Mouse (Mus musculus): ENCODE measurements around the gene Appl1.
A peak's percentile ranks its signal among the peaks of the same experiment; 100 is the strongest.

Appl1 gene

DNA sequence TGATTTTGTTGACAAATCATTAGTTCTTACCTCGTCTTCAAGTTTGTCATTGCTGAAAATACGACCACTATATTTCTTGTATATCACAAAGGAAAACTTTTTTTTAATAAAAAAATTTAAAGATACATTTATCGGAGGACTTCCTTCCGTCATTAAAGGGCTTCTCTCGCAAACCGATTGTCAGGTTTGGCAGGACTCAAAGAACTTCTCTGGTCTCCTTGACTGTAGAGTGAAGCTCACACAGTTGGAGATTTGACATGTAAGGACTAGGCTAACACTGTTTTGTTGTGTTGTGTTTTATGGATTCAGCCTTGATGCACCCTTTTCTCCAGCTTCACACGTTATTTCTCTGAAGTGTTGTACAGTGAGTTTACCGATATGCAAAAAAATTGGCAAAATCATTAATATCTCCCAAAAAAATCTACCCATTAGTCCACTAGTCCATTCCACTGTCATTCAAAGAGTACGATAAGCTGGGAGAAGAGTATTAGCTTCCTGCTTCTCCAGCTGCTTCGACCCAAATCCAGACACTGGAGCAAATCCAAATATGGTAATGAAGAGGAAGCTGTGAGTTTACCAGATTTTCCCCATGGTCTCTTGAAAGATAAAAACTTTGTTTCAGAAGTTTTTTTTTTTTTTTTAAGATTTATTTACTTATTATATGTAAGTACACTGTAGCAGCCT is at the start of gene Appl1:
Appl1 (minus strand) TSS at position 127 of the 684 bp plus-strand sequence.
- DNase-seq (ENCODE audit: low spot score in 2 of 2) = peak in 1 of 2 experiments; percentile 40

GRCm38 (mm10) chr14:27019850-27020249 is 48.8 kb upstream of the Appl1 start:
- DNase-seq (ENCODE audit: low spot score in 2 of 2) = no peak

GRCm38 (mm10) chr14:27017936-27018335 is 46.9 kb upstream of the Appl1 start:
- no peak for DNase-seq (ENCODE audit: low spot score in 2 of 2)

DNA sequence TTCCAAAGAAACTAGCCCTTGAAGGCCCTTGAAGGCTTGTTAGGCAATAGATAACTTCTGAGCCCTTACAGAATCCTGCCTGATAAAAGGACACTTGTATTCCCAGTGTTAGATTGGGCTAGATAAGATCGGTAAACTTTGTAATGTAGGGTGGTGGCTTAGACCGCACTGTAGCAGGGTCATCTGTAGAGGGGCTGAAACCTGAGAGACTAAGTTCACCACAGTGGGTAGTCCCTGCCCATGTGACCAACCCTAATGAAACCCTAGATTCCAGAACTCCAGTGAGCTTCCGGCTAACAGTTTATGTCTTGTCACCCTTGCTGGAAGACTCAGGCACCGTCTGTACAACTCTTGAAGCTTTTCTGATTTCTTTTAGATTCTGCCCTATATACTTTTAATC is 42.6 kb upstream of the Appl1 start:
- no peak for DNase-seq (ENCODE audit: low spot score in 2 of 2)

DNA sequence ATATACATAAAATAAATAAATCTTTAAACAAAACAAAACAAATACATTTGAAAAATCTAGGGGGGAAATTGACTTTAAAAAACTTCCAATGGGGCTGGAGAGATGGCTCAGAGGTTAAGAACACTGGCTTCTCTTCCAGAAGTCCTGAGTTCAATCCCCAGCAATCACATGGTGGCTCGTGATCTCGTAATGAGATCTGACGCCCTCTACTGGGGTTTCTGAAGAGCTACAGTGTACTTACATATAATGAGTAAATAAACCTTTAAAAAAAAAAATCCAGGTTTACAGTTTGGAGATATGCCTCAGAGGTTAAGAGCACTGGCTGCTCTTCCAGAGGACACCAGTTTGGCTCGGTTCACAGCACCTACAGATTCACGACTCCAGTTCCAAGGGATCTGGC is 40.5 kb upstream of the Appl1 start:
- DNase-seq (ENCODE audit: low spot score in 2 of 2) = no peak

GRCm38 (mm10) chr14:27005937-27006336 is 34.9 kb upstream of the Appl1 start:
- no peak for DNase-seq (ENCODE audit: low spot score in 2 of 2)

DNA sequence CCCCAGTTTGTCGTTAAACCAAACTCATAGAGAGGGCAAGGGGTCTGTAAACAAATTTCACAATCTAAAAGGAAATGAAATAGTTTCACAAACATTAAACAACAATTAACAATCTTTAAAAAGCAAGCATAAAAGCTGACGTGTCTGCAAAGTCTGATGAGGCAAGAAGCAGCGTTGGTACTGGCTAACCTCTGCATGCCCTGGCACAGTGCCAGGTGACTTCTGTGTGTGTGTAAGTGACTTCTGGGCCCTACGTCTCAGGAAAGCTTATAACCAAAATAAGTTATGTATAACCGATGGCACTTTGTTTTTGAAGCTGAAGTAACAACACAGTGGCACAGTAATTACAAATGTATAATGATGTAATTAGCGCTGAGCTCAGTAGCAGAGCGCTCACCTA is 33.9 kb upstream of the Appl1 start:
- no peak for DNase-seq (ENCODE audit: low spot score in 2 of 2)

GRCm38 (mm10) chr14:27000386-27000785 is 29.4 kb upstream of the Appl1 start:
- DNase-seq (ENCODE audit: low spot score in 2 of 2) = no peak

- no peak for DNase-seq (ENCODE audit: low spot score in 2 of 2)
These were observed 25.2 kb upstream of the Appl1 start for GRCm38 (mm10) chr14:26996257-26996656.

DNA sequence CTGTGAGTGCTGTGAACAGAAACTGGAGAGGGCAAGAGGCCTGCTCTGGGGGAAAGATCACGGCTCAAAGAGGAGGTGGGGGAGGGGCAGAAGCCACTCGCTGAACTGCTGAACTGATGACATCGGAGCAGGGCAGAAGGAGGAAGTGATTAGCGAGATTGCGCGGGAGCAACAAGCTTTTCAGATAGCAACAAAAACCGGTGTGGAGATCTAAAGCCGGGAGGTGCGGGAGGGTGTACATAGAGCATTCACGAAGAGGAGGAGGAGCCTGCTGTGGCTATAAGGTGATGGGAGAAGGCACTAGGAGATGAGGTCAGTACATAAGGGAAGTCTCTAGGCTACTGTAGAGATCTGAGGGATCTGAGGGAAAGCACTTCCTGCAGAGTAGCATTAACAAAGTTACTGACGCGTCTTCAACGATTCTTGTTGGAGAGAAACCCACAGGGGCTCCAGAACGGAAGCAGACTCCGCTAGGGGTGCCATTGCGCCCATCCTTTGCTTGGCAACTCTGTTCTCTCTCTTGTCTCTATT is 23.2 kb upstream of the Appl1 start, which contains the start of gene Hesx1:
Hesx1 (plus strand) TSS at position 206 of the 531 bp plus-strand sequence.
- peak; percentile 60 to 79 for DNase-seq (ENCODE audit: low spot score in 2 of 2)

GRCm38 (mm10) chr14:26993427-26993826 is 22.4 kb upstream of the Appl1 start:
- no peak for DNase-seq (ENCODE audit: low spot score in 2 of 2)

DNA sequence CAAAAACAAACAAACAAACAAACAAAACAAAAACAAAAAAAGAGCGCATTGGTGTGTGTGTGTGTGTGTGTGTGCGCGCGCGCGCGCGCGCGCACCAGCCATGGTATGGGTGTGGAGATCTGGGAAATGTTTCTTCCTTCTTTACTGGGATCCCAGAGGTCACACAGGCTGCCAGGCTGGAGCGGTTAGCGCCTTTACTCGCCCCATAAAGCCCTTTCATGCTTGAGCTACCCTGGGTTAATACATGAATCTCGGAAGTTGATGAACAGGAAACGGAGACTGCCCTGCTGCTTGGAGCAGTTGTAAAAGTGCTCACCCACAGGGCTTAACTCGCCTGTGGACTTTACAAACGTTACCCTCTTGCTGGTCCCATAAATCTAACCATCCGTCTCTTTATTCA is 20.6 kb upstream of the Appl1 start:
- no peak for DNase-seq (ENCODE audit: low spot score in 2 of 2)

DNA sequence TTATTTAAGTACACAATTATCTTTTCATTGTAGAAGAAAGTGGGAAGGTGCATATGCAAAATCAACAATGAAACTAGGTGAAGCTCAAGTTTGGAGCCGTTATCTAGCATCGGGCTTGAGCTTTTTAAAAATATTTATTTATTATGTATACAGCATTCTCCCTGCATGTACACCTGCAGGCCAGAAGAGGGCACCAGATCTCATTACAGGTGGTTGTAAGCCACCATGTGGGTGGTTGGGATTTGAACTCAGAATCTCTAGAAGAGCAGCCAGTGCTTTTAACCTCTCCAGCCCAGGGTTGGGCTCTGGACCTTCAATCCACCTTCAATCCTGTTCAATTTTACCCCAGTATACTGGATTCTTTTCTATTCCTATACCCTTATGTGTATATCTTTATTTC is 17.7 kb upstream of the Appl1 start:
- no peak for DNase-seq (ENCODE audit: low spot score in 2 of 2)

DNA sequence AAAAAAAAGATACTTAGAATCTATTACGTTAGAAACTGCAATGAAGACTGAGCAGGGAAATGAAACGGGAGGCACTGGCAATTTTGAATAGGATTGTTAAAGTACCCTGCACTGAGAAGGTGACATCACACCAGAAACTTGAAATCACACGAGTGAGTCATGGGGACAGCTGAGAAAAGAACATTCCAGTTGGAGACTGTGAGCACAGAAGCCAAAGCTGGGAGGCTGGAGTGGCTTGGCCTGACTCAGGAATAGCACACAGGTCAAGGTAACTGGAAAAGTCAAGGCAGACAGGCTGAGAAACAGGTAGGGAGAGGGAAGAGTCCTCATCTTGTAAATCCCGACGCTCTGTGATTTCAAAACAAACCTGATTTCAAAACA is 11.1 kb upstream of the Appl1 start:
- DNase-seq (ENCODE audit: low spot score in 2 of 2) = peak in 1 of 2 experiments; percentile 40

- DNase-seq (ENCODE audit: low spot score in 2 of 2) = peak in 1 of 2 experiments; percentile 49
These were observed 10.6 kb upstream of the Appl1 start for GRCm38 (mm10) chr14:26981494-26982149.

GRCm38 (mm10) chr14:26981021-26981420 is 10.0 kb upstream of the Appl1 start:
- DNase-seq (ENCODE audit: low spot score in 2 of 2) = peak in 1 of 2 experiments; percentile 54

GRCm38 (mm10) chr14:26979808-26980207 is 8.8 kb upstream of the Appl1 start:
- DNase-seq (ENCODE audit: low spot score in 2 of 2) = peak in 1 of 2 experiments; percentile 50

- peak in 1 of 2 experiments; percentile 24 for DNase-seq (ENCODE audit: low spot score in 2 of 2)
These were observed 6.5 kb upstream of the Appl1 start for GRCm38 (mm10) chr14:26977500-26977899.

DNA sequence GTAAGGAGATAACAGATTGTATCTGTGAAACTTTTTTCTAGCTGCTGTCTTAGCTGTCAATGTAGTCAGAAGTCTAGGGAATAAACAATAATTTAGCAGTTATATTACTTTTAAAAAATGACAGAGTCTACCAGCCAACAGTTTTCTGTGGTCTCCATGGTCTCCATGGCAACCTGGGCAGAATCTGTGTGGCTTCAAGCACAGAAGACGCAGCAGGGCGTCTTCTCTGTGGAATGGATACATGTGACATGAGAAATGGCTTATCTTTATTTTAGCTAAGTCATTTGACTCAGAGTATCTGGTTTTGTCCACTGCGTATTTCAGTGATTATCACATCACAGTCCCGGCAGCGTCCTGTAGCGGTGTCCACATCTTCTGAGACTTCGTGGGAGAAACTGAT is 5.2 kb upstream of the Appl1 start:
- DNase-seq (ENCODE audit: low spot score in 2 of 2) = peak in 1 of 2 experiments; percentile 13

DNA sequence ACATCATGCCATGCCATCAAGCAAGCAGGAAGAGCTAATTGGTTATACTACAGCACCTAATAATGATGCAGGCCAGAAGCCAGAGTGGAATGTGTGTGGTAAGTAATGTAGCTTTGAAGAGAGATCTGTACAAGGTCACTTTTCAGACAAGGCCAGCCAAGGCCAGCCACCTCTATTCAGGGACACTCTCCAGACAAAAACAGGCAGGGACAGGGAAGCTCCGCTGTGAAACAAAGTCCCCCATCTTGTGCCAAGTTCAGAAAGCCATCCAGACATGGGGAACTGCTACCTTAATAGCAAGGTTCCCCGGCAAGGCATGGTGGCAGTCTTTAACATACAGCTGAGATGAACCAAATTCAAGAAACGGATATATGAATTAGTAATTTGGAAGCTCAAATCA is 4.5 kb upstream of the Appl1 start:
- DNase-seq (ENCODE audit: low spot score in 2 of 2) = peak in 1 of 2 experiments; percentile 47

DNA sequence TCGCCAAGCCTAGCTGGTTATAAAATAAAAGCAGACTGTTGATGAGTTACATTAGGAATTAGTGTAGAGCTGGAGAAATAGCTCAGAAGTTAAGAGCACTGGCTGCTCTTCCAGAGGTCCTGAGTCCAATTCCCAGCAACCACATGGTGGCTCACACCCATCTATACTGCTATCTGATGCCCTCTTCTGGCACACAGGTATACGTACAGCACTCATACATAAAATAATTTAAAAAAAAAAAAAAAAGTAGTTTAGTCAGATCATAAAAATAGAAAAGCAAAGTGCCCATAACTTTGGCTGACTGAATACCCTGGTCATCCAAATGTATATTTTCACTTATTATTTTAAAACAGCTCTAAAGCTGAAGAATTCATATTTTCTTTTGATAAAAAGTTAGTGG is 2.1 kb upstream of the Appl1 start:
- DNase-seq (ENCODE audit: low spot score in 2 of 2) = peak in 1 of 2 experiments; percentile 27

DNA sequence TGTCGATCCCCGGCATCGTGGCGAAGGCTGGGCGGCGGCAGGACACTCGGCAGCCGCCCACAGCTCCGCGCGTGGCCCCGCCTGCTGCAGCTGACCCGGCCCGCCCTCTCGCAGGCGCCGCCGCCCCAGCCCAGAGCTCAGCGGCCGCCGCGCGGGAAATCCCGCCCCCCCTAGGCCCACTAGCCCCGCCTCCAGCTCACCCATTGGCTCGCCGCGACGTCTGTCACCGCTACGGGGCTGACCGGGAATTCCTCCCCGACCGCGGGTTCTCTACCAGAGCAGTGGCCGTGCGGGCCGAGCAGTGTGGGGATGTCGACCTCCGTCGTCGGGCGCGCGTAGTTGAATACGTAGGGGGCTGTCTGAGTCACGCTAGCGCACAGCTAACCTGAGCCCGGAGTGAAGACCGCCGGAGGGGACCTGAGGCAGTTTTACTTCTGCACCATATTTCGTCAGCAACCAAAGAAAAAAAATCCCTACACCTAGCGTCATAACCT is 546 bp downstream of the Appl1 start:
- peak; percentile 95 to 99 for DNase-seq (ENCODE audit: low spot score in 2 of 2)
